Mouse (Mus musculus) intestine, embryonic 14.5 days (tissue): ENCODE results near the gene C3. TPM values are rescaled to one million over a fixed set of nuclear protein-coding genes. Genes with fewer than 3 reads are reported as not detected.

Source experiments
- ATAC-seq: fragments of 200-750 bp; cut with Nextera tagmentation; replicated peaks from 2 replicates; pipeline ENCODE4 v1.8.0; 2017; ENCODE audit warnings: low read depth, moderate number of reproducible peaks, moderate TSS enrichment, moderate library complexity; ENCODE audit not compliant: low FRiP score, low TSS enrichment
- DNase-seq: peaks from one replicate; pipeline ENCODE4 v3.0.0-alpha.2; 2018; ENCODE audit warnings: low spot score
- H3K27ac ChIP-seq: fragments of 300-500 bp; sonication (generic); 2 replicates; pipeline ENCODE4 v1.5.1; 2014; ENCODE audit warnings: low read depth, mild to moderate bottlenecking, control low read depth
- H3K27me3 ChIP-seq: fragments of 300-500 bp; sonication (generic); replicated peaks from 2 replicates; pipeline ENCODE4 v1.6.1; 2014; ENCODE audit warnings: low read length, control low read depth; ENCODE audit not compliant: control insufficient read depth, insufficient read depth
- H3K36me3 ChIP-seq: fragments of 300-500 bp; sonication (generic); 2 replicates; pipeline ENCODE4 v1.6.1; 2014; ENCODE audit warnings: low read length, control low read depth; ENCODE audit not compliant: control insufficient read depth, insufficient read depth
- H3K4me1 ChIP-seq: fragments of 300-500 bp; sonication (generic); replicated peaks from 2 replicates; pipeline ENCODE4 v1.6.1; 2014; ENCODE audit warnings: low read length, control low read depth, mixed read lengths; ENCODE audit not compliant: control insufficient read depth, insufficient read depth
- H3K4me2 ChIP-seq: fragments of 300-500 bp; sonication (generic); 2 replicates; pipeline ENCODE4 v1.6.1; 2014; ENCODE audit warnings: low read length
- H3K4me3 ChIP-seq: fragments of 300-500 bp; sonication (generic); 2 replicates; pipeline ENCODE4 v1.5.1; 2014; ENCODE audit warnings: low read depth, low read length, control low read depth, mixed read lengths
- H3K9ac ChIP-seq: fragments of 300-500 bp; sonication (generic); 2 replicates; pipeline ENCODE4 v1.6.1; 2014; ENCODE audit warnings: mild to moderate bottlenecking, low read length
- H3K9me3 ChIP-seq: fragments of 300-500 bp; sonication (generic); 2 replicates; pipeline ENCODE4 v1.6.1; 2016; ENCODE audit warnings: low read length, control low read depth; ENCODE audit not compliant: control insufficient read depth
- WGBS: fragments of 180-500 bp; shearing (Covaris S2); extraction: QIAGEN DNeasy Blood & Tissue Kit; methylation state at CpG from one replicate; pipeline ENCODE4 v1.1.7; 2014; 5-methylcytosine and 5-hydroxymethylcytosine counted together
- polyA plus RNA-seq: library from polyadenylated mRNA; unstranded; fragments of >200 nt; fragmentation: Nextera tagmentation; extraction: Ambion mirVana; gene quantifications from 2 replicates; pipeline ENCODE4 v1.2.1, GENCODE M21; 2014

C3 gene
- polyA plus RNA-seq, 1 experiment from 2014 or later, result 0.66 TPM

DNA sequence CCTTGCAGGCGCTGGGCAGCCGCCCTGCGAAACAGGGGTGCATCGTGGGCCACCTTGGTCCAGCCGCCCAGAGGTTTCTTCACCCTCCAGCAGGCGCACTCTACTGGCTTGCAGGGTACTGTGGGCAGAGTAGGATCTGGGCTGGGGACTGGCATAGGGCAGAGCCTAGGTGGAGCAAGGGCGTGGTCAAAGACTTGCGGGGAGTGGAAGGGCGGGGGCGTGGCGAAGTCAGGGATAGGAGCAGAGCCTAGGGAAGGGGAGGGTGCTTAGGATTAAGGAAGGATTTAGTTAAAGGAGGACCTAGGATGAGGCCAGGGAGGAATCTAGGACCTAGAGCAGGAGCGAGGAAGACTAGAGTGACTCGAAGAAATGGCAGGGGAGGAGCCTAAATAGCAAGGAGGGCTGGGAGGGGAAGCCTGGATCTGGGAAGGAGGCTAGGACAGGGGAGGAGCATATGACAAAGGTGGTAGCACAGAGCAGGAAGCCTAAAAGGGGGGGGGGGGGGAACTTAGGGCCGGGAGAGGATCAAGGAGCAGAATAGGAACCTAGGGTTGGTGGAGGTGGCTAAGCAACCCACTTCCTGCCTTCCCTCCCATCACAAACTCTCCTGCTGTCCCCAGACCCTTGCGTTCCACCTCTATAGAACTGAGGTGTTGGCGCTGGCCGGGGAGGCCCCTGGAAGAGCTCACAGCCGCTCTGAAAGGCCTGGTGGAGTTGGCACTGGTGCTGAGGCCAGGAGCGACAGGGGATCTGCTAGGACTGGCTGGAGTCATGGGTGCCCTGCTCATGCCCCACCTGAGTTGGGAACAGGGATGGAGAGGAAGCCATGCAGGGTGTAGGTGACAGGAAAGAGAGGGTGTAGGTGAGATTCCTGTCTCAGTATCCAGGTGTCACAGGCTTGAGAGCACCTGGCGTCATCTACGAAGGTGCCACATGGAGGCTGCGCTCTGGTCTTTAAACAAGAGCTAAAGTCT, 37.3 kb upstream of the C3 start:
- H3K9me3 ChIP-seq, result no peaks in the 10 kb centered on the region
- H3K9ac ChIP-seq, result no peak overlapping the region
- peaks cover 9% of the 10 kb centered on the region for H3K4me1 ChIP-seq
- no peak overlapping the region for H3K4me3 ChIP-seq
- H3K27ac ChIP-seq, result no peak overlapping the region
- no peaks in the 10 kb centered on the region for H3K27me3 ChIP-seq
- ATAC-seq, result peak; percentile 71
- DNase-seq, result peak; percentile 62
- WGBS, result 29% methylated on average over 21 of the region's 22 CpGs
- H3K36me3 ChIP-seq, result peaks cover 36% of the 10 kb centered on the region
- peak overlapping the region; percentile 30 for H3K4me2 ChIP-seq

- Histone ChIP-seq H3K36me3 (peaks cover 47% of the 10 kb centered on the region), H3K4me2 (no peak overlapping the region), H3K27ac (no peak overlapping the region), H3K4me3 (no peak overlapping the region), H3K27me3 (no peaks in the 10 kb centered on the region), H3K9ac (no peak overlapping the region), H3K4me1 (peaks cover 9% of the 10 kb centered on the region), H3K9me3 (no peaks in the 10 kb centered on the region)
- ATAC-seq (peak; percentile 52), DNase-seq (no peak)
- 74% methylated on average over 2 of the region's 2 CpGs for WGBS
Observed at GRCm38 (mm10) chr17:57264164-57264563, 36.2 kb upstream of the C3 start.

GRCm38 (mm10) chr17:57262901-57263550, 35.1 kb upstream of the C3 start:
- peaks cover 57% of the 10 kb centered on the region for H3K36me3 ChIP-seq

DNA sequence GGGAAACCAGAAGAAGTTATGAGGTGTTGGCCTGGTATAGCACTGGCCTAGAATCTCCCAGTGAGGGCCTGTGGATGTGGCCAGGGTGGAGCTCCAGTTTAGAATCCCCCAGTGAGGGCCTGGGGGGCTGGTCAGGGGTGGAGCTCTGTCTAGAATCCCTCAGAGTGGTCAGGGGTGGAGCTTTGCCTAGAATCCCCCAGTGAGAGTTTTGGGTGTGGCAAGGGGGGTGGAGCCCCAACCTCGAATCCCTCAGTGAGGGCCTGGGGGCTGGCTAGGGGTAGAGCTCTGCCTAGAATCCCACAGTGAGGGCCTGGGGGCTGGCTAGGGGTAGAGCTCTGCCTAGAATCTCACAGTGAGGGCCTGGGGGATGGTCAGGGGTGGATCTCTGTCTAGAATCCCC, 33.9 kb upstream of the C3 start:
- peaks cover 69% of the 10 kb centered on the region for H3K36me3 ChIP-seq
- no peaks in the 10 kb centered on the region for H3K9me3 ChIP-seq
- H3K4me3 ChIP-seq, result no peak overlapping the region
- no peak overlapping the region for H3K9ac ChIP-seq
- ATAC-seq (no peak), DNase-seq (no peak)
- peaks cover 9% of the 10 kb centered on the region for H3K4me1 ChIP-seq
- WGBS, result 17% methylated on average over 1 of the region's 1 CpGs
- no peak overlapping the region for H3K4me2 ChIP-seq
- no peaks in the 10 kb centered on the region for H3K27me3 ChIP-seq
- H3K27ac ChIP-seq, result no peak overlapping the region

More at GRCm38 (mm10) chr17:57262901-57263550, 35.1 kb upstream of the C3 start:
- WGBS, result 89% methylated on average over 17 of the region's 17 CpGs
- H3K4me2 ChIP-seq, result no peak overlapping the region
- no peak overlapping the region for H3K4me3 ChIP-seq
- no peaks in the 10 kb centered on the region for H3K9me3 ChIP-seq
- ATAC-seq (no peak), DNase-seq (no peak)
- H3K27ac ChIP-seq, result no peak overlapping the region
- H3K4me1 ChIP-seq, result peaks cover 9% of the 10 kb centered on the region
- H3K27me3 ChIP-seq, result no peaks in the 10 kb centered on the region
- no peak overlapping the region for H3K9ac ChIP-seq

DNA sequence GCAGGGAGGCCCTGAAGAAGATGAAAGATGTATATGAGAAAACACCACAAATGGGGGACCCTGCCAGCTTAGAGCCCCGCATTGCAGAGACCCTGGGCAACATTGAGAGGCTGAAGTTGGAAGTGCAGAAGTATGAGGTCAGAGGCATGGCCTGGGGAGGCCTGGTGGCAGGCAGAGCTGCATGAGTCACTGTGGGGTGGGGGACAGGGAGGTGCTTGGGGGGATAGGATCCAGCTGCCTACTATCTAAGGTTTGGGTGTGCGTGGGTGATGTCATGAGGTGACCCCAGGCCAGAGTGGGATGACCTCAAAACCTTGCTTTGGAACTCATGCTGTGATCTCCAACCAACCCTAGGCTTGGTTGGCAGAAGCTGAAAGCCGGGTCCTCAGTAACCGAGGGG, 33.4 kb upstream of the C3 start:
- 95% methylated on average over 4 of the region's 4 CpGs for WGBS
- H3K36me3 ChIP-seq, result peaks cover 74% of the 10 kb centered on the region
- H3K27me3 ChIP-seq, result no peaks in the 10 kb centered on the region
- no peak overlapping the region for H3K4me3 ChIP-seq
- H3K9ac ChIP-seq, result no peak overlapping the region
- ATAC-seq, result no peak
- H3K4me2 ChIP-seq, result no peak overlapping the region
- H3K27ac ChIP-seq, result no peak overlapping the region
- peaks cover 9% of the 10 kb centered on the region for H3K4me1 ChIP-seq
- no peak for DNase-seq
- no peaks in the 10 kb centered on the region for H3K9me3 ChIP-seq

DNA sequence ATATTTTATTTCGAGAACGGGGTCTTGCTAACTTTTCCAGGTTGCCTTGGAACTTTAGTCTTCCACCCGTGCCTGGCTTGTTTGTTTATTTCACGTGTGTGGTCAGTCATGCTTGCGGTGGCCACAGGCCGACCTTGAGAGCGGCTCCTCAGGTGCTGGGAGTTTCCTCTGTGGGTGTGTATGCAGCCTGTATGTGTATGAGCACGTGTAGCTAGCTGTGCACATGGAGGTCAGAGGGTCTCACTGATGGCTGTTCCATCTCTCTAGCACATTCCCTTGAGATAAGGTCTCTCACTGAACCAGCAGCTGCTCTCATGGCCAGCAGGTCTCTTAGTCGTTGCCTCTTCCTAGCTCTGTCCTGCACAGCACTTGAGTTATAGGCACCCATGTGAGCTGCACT, 32.4 kb upstream of the C3 start:
- ATAC-seq (no peak), DNase-seq (no peak)
- H3K4me2 ChIP-seq, result no peak overlapping the region
- H3K36me3 ChIP-seq, result peaks cover 83% of the 10 kb centered on the region
- H3K27me3 ChIP-seq, result no peaks in the 10 kb centered on the region
- no peak overlapping the region for H3K27ac ChIP-seq
- H3K9ac ChIP-seq, result no peak overlapping the region
- H3K9me3 ChIP-seq, result no peaks in the 10 kb centered on the region
- 89% methylated on average over 9 of the region's 9 CpGs for WGBS
- H3K4me1 ChIP-seq, result peaks cover 9% of the 10 kb centered on the region
- no peak overlapping the region for H3K4me3 ChIP-seq

GRCm38 (mm10) chr17:57259742-57260141, 31.8 kb upstream of the C3 start:
- no peak overlapping the region for H3K9ac ChIP-seq
- H3K4me2 ChIP-seq, result no peak overlapping the region
- ATAC-seq, result no peak
- H3K4me1 ChIP-seq, result 0 out of 2 replicates have a peak, but pooled peaks cover 3% of the 10 kb centered on the region
- H3K9me3 ChIP-seq, result no peaks in the 10 kb centered on the region
- no peak for DNase-seq
- WGBS, result 88% methylated on average over 8 of the region's 8 CpGs
- H3K27me3 ChIP-seq, result no peaks in the 10 kb centered on the region
- no peak overlapping the region for H3K4me3 ChIP-seq
- no peak overlapping the region for H3K27ac ChIP-seq
- peaks cover 89% of the 10 kb centered on the region for H3K36me3 ChIP-seq

GRCm38 (mm10) chr17:57258191-57258590, 30.3 kb upstream of the C3 start:
- Histone ChIP-seq H3K9me3 (no peaks in the 10 kb centered on the region), H3K27ac (no peak overlapping the region), H3K27me3 (no peaks in the 10 kb centered on the region), H3K4me1 (no peaks in the 10 kb centered on the region), H3K36me3 (peaks cover 98% of the 10 kb centered on the region), H3K9ac (no peak overlapping the region), H3K4me3 (no peak overlapping the region), H3K4me2 (no peak overlapping the region)
- ATAC-seq (no peak), DNase-seq (no peak)
- 89% methylated on average over 3 of the region's 3 CpGs for WGBS
